Mouse (Mus musculus): ENCODE data around the gene Gm8906. TPM values are rescaled to one million over a fixed set of nuclear protein-coding genes. Genes with fewer than 3 reads are reported as not detected.
"Not testable (repeated sequence)": the region's sequence is repeated elsewhere in the genome, so short reads cannot be mapped to it uniquely, and the experiment has no call there.

Gm8906 gene
- total RNA-seq (2021): not detected in 2 replicates
- long read RNA-seq: 0 reads

DNA sequence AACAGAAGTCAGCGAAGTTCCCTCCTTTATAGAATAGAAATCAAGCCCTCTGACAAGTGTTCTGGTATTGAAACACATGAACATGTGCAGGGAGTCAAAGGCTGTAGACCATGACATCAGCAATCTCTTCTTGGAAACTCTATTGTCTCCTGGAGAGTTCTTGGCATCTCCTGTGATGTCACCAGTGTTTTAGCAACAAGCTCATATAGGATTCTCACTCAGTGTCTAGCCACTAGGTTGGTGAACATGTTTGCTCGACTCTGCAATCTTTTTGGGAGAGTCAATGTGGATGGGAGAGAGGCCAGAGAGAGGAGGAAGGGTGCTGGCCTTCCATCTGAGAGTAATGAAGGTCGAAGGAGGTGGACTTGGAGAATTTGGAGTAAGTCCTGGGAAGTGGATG, at the start of gene Gm8906:
Gene Gm8906 (plus strand): TSS at position 301 of the 400 bp plus-strand sequence.
- DNase-seq: not testable (repeated sequence)

Other genes starting within 250 kb of the Gm8906 start
- not detected in 2 replicates for gene Gm8890, start 246.7 kb upstream of the Gm8906 start, total RNA-seq (2021)
- not detected in 2 replicates for gene Speer1, start 161.2 kb upstream of the Gm8906 start, total RNA-seq (2021)
- gene Gm8897, start 86.3 kb upstream of the Gm8906 start, total RNA-seq (2021): not detected in 2 replicates
- gene Gm6460, start 92.2 kb downstream of the Gm8906 start, total RNA-seq (2021): not detected in 2 replicates
- not detected in 2 replicates for gene Gm8922, start 179.3 kb downstream of the Gm8906 start, total RNA-seq (2021)

Data from adrenal gland, postnatal 25 days (tissue).